Mouse (Mus musculus): ENCODE results near the gene Nfic. TPM values are rescaled to one million over a fixed set of nuclear protein-coding genes. Genes with fewer than 3 reads are reported as not detected.

Gene Nfic
- polyA plus RNA-seq (2015; fragmentation: Nextera tagmentation; extraction: Ambion mirVana), result 19.6 and 21.1 TPM in 2 replicates

GRCm38 (mm10) chr10:81455181-81455895 is at the start of gene Nfic:
Gene Nfic, minus strand, starts transcription at chr10:81455635.
- DNase-seq (no peak), ATAC-seq (no peak)
- no peak within 1 kb of the TSS for H3K4me3 ChIP-seq (ENCODE audit: low read depth, low read length)
- no peaks in the 10 kb centered on the region for H3K4me1 ChIP-seq (ENCODE audit: insufficient read depth)
- peaks cover 76% of the 10 kb centered on the region for H3K27me3 ChIP-seq (ENCODE audit: insufficient read depth, low read length)
- H3K27ac ChIP-seq (ENCODE audit: low read depth), result no peak within 1 kb of the TSS
- H3K9ac ChIP-seq (replicated peaks), result no peak within 1 kb of the TSS
- no peak within 1 kb of the TSS for H3K4me2 ChIP-seq (ENCODE audit: low read depth, low read length)
- H3K36me3 ChIP-seq (replicated peaks; ENCODE audit: insufficient read depth, low read length), result no peaks in the 10 kb centered on the region
- TF ChIP-seq EP300 (IDR thresholded peaks at IDR 0.05; ENCODE audit: low read depth), result no peak
- no peak for TF ChIP-seq CTCF (IDR thresholded peaks at IDR 0.05; ENCODE audit: low read depth)
- 62% methylated on average over 28 of the region's 28 CpGs for WGBS (ENCODE audit: insufficient replicate concordance)
- H3K9me3 ChIP-seq (ENCODE audit: low read length), result no peaks in the 10 kb centered on the region

DNA sequence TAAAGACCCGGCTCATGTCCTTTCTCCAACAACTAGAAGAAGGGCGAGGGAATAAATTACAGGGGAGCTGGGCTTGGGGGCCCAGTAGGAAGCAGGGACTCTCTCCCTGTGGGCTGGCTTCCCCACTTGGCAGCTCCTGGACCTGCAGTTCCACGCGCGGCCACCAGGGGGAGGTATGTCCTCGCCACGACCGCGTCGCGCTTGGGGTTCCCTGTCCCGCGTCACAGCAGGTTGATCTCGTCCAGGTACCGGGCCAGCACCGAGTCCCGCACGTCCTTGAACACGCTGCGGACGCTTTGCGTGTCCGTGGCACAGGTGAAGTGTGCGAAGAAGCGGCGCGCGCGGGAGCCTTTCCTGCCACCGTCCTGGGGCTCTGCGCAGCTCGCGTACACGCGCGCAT is 47.2 kb upstream of the Nfic start:
- ATAC-seq, result peak; percentile 55; the same call in 1 of the 2 replicates
- peak overlapping the region; percentile 72 for H3K4me2 ChIP-seq (ENCODE audit: low read depth, low read length)
- H3K27ac ChIP-seq (ENCODE audit: low read depth), result no peak overlapping the region
- WGBS (ENCODE audit: insufficient replicate concordance), result 16% methylated on average over 36 of the region's 36 CpGs
- H3K27me3 ChIP-seq (ENCODE audit: insufficient read depth, low read length), result no peaks in the 10 kb centered on the region
- no peak for TF ChIP-seq EP300 (IDR thresholded peaks at IDR 0.05; ENCODE audit: low read depth)
- peak; percentile 100 for TF ChIP-seq CTCF (IDR thresholded peaks at IDR 0.05; ENCODE audit: low read depth)
- H3K9ac ChIP-seq (replicated peaks), result no peak overlapping the region
- H3K9me3 ChIP-seq (ENCODE audit: low read length), result no peaks in the 10 kb centered on the region
- peak; percentile 92 for DNase-seq
- peaks cover 12% of the 10 kb centered on the region for H3K4me1 ChIP-seq (ENCODE audit: insufficient read depth)
- H3K36me3 ChIP-seq (replicated peaks; ENCODE audit: insufficient read depth, low read length), result no peaks in the 10 kb centered on the region
- H3K4me3 ChIP-seq (ENCODE audit: low read depth, low read length), result peak overlapping the region; percentile 30

- Histone ChIP-seq H3K9ac (replicated peaks) (no peak overlapping the region), H3K27ac (ENCODE audit: low read depth) (no peak overlapping the region), H3K4me3 (ENCODE audit: low read depth, low read length) (no peak overlapping the region), H3K9me3 (ENCODE audit: low read length) (no peaks in the 10 kb centered on the region), H3K4me2 (ENCODE audit: low read depth, low read length) (no peak overlapping the region), H3K27me3 (ENCODE audit: insufficient read depth, low read length) (no peaks in the 10 kb centered on the region), H3K4me1 (ENCODE audit: insufficient read depth) (peaks cover 17% of the 10 kb centered on the region), H3K36me3 (replicated peaks; ENCODE audit: insufficient read depth, low read length) (no peaks in the 10 kb centered on the region)
- TF ChIP-seq EP300 (IDR thresholded peaks at IDR 0.05; ENCODE audit: low read depth) (no peak), CTCF (IDR thresholded peaks at IDR 0.05; ENCODE audit: low read depth) (no peak)
- WGBS (ENCODE audit: insufficient replicate concordance), result 72% methylated on average over 5 of the region's 5 CpGs
- no peak for DNase-seq
- no peak for ATAC-seq
These were observed 46.4 kb upstream of the Nfic start for GRCm38 (mm10) chr10:81501863-81502262.

GRCm38 (mm10) chr10:81500032-81500431 is 44.6 kb upstream of the Nfic start, which contains the start of gene S1pr4:
Gene S1pr4, minus strand, starts transcription at chr10:81500132.
- 74% methylated on average over 2 of the region's 3 CpGs for WGBS (ENCODE audit: insufficient replicate concordance)
- Histone ChIP-seq H3K9ac (replicated peaks) (peak within 1 kb of the TSS; percentile 71), H3K4me3 (ENCODE audit: low read depth, low read length) (peak within 1 kb of the TSS; percentile 74), H3K9me3 (ENCODE audit: low read length) (no peaks in the 10 kb centered on the region), H3K4me2 (ENCODE audit: low read depth, low read length) (peak within 1 kb of the TSS; percentile 74), H3K27ac (ENCODE audit: low read depth) (peak within 1 kb of the TSS; percentile 80), H3K36me3 (replicated peaks; ENCODE audit: insufficient read depth, low read length) (no peaks in the 10 kb centered on the region), H3K27me3 (ENCODE audit: insufficient read depth, low read length) (no peaks in the 10 kb centered on the region), H3K4me1 (ENCODE audit: insufficient read depth) (peaks cover 23% of the 10 kb centered on the region)
- ATAC-seq (no peak), DNase-seq (no peak)
- TF ChIP-seq EP300 (IDR thresholded peaks at IDR 0.05; ENCODE audit: low read depth) (no peak), CTCF (IDR thresholded peaks at IDR 0.05; ENCODE audit: low read depth) (no peak)

DNA sequence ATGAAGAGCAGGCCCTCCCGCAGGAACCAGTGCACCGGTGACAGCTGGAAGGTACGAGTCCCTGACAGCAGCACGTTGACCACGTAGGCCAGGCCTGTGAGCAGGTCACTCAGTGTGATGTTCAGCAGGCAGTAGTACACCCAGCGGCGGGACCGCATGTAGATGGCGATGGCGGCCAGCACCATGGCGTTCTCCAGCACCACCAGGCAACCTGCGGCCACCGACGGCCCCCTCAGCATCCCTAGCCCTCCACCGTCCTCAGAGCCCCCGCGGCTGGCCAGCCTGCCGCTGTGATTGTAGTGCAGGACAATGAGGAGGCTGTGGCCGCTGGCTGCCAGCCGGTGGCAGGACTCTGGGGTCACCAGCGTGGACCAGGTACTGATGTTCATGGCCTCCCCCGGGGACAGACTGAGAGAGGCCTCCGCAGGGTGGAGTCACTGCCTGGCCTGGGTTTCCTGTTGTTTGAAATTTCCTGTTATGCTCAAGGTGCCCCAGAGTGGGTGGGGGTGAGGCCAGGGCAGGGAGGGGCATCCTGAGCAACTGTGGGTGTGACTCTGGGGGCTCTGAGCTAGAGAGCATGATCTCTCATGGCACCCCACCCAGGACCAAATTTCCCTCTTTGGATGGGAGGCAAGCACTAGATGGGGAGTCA is 43.9 kb upstream of the Nfic start:
- TF ChIP-seq EP300 (IDR thresholded peaks at IDR 0.05; ENCODE audit: low read depth), result 0 out of 2 replicates have a peak, but pooled peaks have one; percentile 26
- no peak for TF ChIP-seq CTCF (IDR thresholded peaks at IDR 0.05; ENCODE audit: low read depth)
- Histone ChIP-seq H3K9me3 (ENCODE audit: low read length) (no peaks in the 10 kb centered on the region), H3K27ac (ENCODE audit: low read depth) (peak overlapping the region; percentile 80), H3K4me3 (ENCODE audit: low read depth, low read length) (peak overlapping the region; percentile 74), H3K9ac (replicated peaks) (peak overlapping the region; percentile 71), H3K4me2 (ENCODE audit: low read depth, low read length) (peak overlapping the region; percentile 74), H3K36me3 (replicated peaks; ENCODE audit: insufficient read depth, low read length) (no peaks in the 10 kb centered on the region), H3K27me3 (ENCODE audit: insufficient read depth, low read length) (no peaks in the 10 kb centered on the region), H3K4me1 (ENCODE audit: insufficient read depth) (peaks cover 29% of the 10 kb centered on the region)
- ATAC-seq, result no peak
- peak; percentile 66 for DNase-seq
- 37% methylated on average over 23 of the region's 23 CpGs for WGBS (ENCODE audit: insufficient replicate concordance)

All from liver, postnatal 0 days (tissue).